ENCODE assay signal across 8 mouse cellular contexts in the genomic region with DNA sequence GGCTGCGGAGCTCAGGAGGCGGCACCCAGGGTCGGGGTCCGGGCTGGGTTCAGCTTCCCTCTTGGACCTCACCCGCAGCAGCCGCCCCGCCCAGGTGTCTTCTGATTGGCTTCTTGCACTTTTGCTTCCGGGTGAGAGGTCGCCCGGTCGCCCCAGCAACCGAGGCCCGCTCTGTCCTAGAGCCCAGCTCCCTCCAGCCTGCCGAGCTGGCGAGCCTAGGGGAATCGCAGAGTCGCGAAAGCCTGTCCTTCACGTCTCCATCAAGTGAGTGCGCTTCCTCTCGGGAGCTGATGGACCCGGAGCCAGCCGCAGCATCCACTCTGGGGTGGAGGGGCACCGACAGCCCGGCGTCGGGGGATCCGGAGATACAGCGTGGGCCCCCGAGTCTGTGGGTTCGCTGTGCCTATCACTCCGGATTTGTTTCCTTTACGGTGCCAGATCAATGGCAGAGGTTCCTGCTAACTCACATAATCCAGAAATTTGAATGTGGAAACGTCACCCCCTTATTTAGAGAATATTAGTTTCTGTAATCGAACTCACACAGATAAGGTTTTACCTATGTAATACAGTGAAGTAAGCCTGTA. TPM values are rescaled to one million over a fixed set of nuclear protein-coding genes. Genes with fewer than 3 reads are reported as not detected.
DNase-seq lines count a peak whose midpoint lies in the region; TF ChIP-seq lines count a peak whose summit lies in the region.

A gene (plus strand): TSS at position 130 of the 584 bp plus-strand sequence.
A gene (minus strand): TSS at position 403 of the 584 bp plus-strand sequence.

- no peaks in the 10 kb centered on the region for H3K36me3 ChIP-seq in megakaryocyte, embryonic 14.5 days (replicated peaks; ENCODE audit: low read length)

- peak within 1 kb of the TSS; percentile 89 for H3K27ac ChIP-seq in gastrocnemius, adult 2 months

- no peaks in the 10 kb centered on the region for H3K9me3 ChIP-seq in megakaryocyte, embryonic 14.5 days

- TF ChIP-seq CTCF in gastrocnemius, adult 2 months (IDR thresholded peaks at IDR 0.05), result no peak

- peaks cover 20% of the 10 kb centered on the region; the same call in 1 of the 2 replicates for H3K4me1 ChIP-seq in megakaryocyte, embryonic 14.5 days

- H3K4me3 ChIP-seq in gastrocnemius, adult 2 months, result peak within 1 kb of the TSS; percentile 86
- H3K4me3 ChIP-seq in megakaryocyte, embryonic 14.5 days (replicated peaks), result peak within 1 kb of the TSS; percentile 100

- DNase-seq in WW6 (ENCODE audit: low read depth, low spot score), result peak; percentile 96
- DNase-seq in cerebellum, postnatal 4 days (ENCODE audit: low spot score in 2 of 2), result peak; percentile 98 to 99
- peak; percentile 99 for DNase-seq in gastrocnemius, adult 2 months
- peak; percentile 70 for DNase-seq in hindlimb bud, embryonic 11.5 days (ENCODE audit: extremely low spot score, low read depth, low spot score)
- DNase-seq in left cerebral cortex, adult 8-10 months (ENCODE audit: low spot score in 2 of 2), result peak; percentile 94
- DNase-seq in right cerebral cortex, postnatal 10 days (ENCODE audit: low spot score in 2 of 2), result peak; percentile 98 to 99
- peak; percentile 99 for DNase-seq in urinary bladder, postnatal 25 days (ENCODE audit: low spot score)

- intact Hi-C loops in gastrocnemius, adult 2 months (cut with DNase I), result loop anchor here (10.0 kb wide), 1 partner anchor 265 kb away; no protein-coding TSS in a partner anchor

- H3K27me3 ChIP-seq in megakaryocyte, embryonic 14.5 days (replicated peaks), result no peaks in the 10 kb centered on the region

RNA-seq across cellular contexts. Expression of the first gene that starts in this region (rescaled TPM):
- total RNA-seq in gastrocnemius, adult 2 months (2021), result 10 to 100 TPM in 1 of 2 experiments, 1 to 10 TPM in 1; 7.6 to 11.0 TPM
- total RNA-seq in left cerebral cortex, adult 8-10 months (2022), result 10 to 100 TPM; 16.1 to 19.2 (median 18.1) TPM
- 1.6 TPM in 1 of 2 replicates, not detected in the other for polyA plus RNA-seq in megakaryocyte, embryonic 14.5 days (2012; ENCODE audit: insufficient read depth, low replicate concordance)

RNA-seq across cellular contexts. Expression of the second gene that starts in this region (rescaled TPM):
- total RNA-seq in gastrocnemius, adult 2 months (2021), result 1 to 10 TPM; 7.9 to 8.1 TPM
- 10 to 100 TPM; 34.5 to 42.6 (median 41.6) TPM for total RNA-seq in left cerebral cortex, adult 8-10 months (2022)
- 1.3 and 3.2 TPM in 2 replicates for polyA plus RNA-seq in megakaryocyte, embryonic 14.5 days (2012; ENCODE audit: insufficient read depth, low replicate concordance)

Comparison
In these comparisons a context has a peak if more than half of its experiments do, and no peak if none do; other contexts are left out.
1. Peak in every context shown above with its lines: DNase-seq, H3K4me3 ChIP-seq and H3K27ac ChIP-seq.